Mouse (Mus musculus): ENCODE measurements at regions not wholly inside any gene's neighbourhood (a gene's known extent, or its start where the extent isn't known, plus 50 kb on each side); places are given as distances from the start of the nearest gene placed in this dataset.
"Not testable (repeated sequence)": the region's sequence is repeated elsewhere in the genome, so short reads cannot be mapped to it uniquely, and the experiment has no call there.

- not testable (repeated sequence) for H3K9me3 ChIP-seq (replicated peaks)
Measured at GRCm38 (mm10) chr2:53479051-53479450, 287.5 kb downstream of the Arl6ip6 start.

GRCm38 (mm10) chr2:53488301-53488700, 296.8 kb downstream of the Arl6ip6 start:
- 76% methylated on average over 1 of the region's 1 CpGs for WGBS
- Histone ChIP-seq H3K9me3 (replicated peaks) (no peaks in the 10 kb centered on the region), H3K4me2 (no peak overlapping the region), H3K9ac (replicated peaks) (no peak overlapping the region), H3K4me3 (replicated peaks) (no peak overlapping the region), H3K27me3 (replicated peaks) (no peaks in the 10 kb centered on the region), H3K36me3 (no peaks in the 10 kb centered on the region), H3K27ac (replicated peaks) (no peak overlapping the region), H3K4me1 (no peaks in the 10 kb centered on the region)
- no peak for ATAC-seq (ENCODE audit: low FRiP score)

More at GRCm38 (mm10) chr2:53479051-53479450, 287.5 kb downstream of the Arl6ip6 start:
- H3K4me1 ChIP-seq; H3K27me3 ChIP-seq (replicated peaks); H3K27ac ChIP-seq (replicated peaks); H3K36me3 ChIP-seq; H3K4me2 ChIP-seq; H3K4me3 ChIP-seq (replicated peaks); ATAC-seq (ENCODE audit: low FRiP score); H3K9ac ChIP-seq (replicated peaks): not testable (repeated sequence)
- whole genome bisulfite sequencing: 87% methylated on average over 4 of the region's 4 CpGs

GRCm38 (mm10) chr2:53490805-53491585, 299.5 kb downstream of the Arl6ip6 start:
- Histone ChIP-seq H3K27ac (replicated peaks) (no peak overlapping the region), H3K9ac (replicated peaks) (no peak overlapping the region), H3K4me2 (no peak overlapping the region), H3K4me3 (replicated peaks) (no peak overlapping the region), H3K9me3 (replicated peaks) (no peaks in the 10 kb centered on the region), H3K4me1 (no peaks in the 10 kb centered on the region), H3K27me3 (replicated peaks) (no peaks in the 10 kb centered on the region), H3K36me3 (no peaks in the 10 kb centered on the region)
- ATAC-seq (ENCODE audit: low FRiP score): peak; percentile 47; the same call in 1 of the 2 replicates
- 31% methylated on average over 4 of the region's 4 CpGs for WGBS

- Histone ChIP-seq H3K27ac (replicated peaks) (no peak overlapping the region), H3K4me3 (replicated peaks) (no peak overlapping the region), H3K9me3 (replicated peaks) (no peaks in the 10 kb centered on the region), H3K27me3 (replicated peaks) (no peaks in the 10 kb centered on the region), H3K36me3 (no peaks in the 10 kb centered on the region), H3K4me2 (no peak overlapping the region), H3K4me1 (no peaks in the 10 kb centered on the region), H3K9ac (replicated peaks) (no peak overlapping the region)
- ATAC-seq (ENCODE audit: low FRiP score): no peak
- WGBS: 65% methylated on average over 2 of the region's 2 CpGs
Measured at GRCm38 (mm10) chr2:53492788-53493187, 301.3 kb downstream of the Arl6ip6 start.

- Histone ChIP-seq H3K4me3 (replicated peaks) (peak overlapping the region; percentile 23; the same call in 1 of the 2 replicates), H3K27ac (replicated peaks) (peak overlapping the region; percentile 23), H3K27me3 (replicated peaks) (no peaks in the 10 kb centered on the region), H3K36me3 (no peaks in the 10 kb centered on the region), H3K9me3 (replicated peaks) (no peaks in the 10 kb centered on the region), H3K4me2 (peak overlapping the region; percentile 48), H3K4me1 (peaks cover 6% of the 10 kb centered on the region; the same call in 1 of the 2 replicates), H3K9ac (replicated peaks) (no peak overlapping the region)
- WGBS: 31% methylated on average over 14 of the region's 14 CpGs
- peak; percentile 89 for ATAC-seq (ENCODE audit: low FRiP score)
Measured at GRCm38 (mm10) chr2:53501657-53502274, 310.2 kb downstream of the Arl6ip6 start.

GRCm38 (mm10) chr2:53502275-53502667, 310.7 kb downstream of the Arl6ip6 start:
- WGBS: 53% methylated on average over 4 of the region's 4 CpGs
- ATAC-seq (ENCODE audit: low FRiP score): peak; percentile 45; the same call in 1 of the 2 replicates
- Histone ChIP-seq H3K27ac (replicated peaks) (no peak overlapping the region), H3K9ac (replicated peaks) (no peak overlapping the region), H3K4me3 (replicated peaks) (no peak overlapping the region), H3K36me3 (no peaks in the 10 kb centered on the region), H3K4me2 (no peak overlapping the region; the same call in 1 of the 2 replicates), H3K9me3 (replicated peaks) (no peaks in the 10 kb centered on the region), H3K27me3 (replicated peaks) (no peaks in the 10 kb centered on the region), H3K4me1 (peaks cover 6% of the 10 kb centered on the region; the same call in 1 of the 2 replicates)

GRCm38 (mm10) chr2:53542097-53542496, 350.6 kb downstream of the Arl6ip6 start:
- Histone ChIP-seq H3K36me3 (no peaks in the 10 kb centered on the region), H3K27ac (replicated peaks) (no peak overlapping the region), H3K9ac (replicated peaks) (no peak overlapping the region), H3K9me3 (replicated peaks) (0 out of 2 replicates have a peak, but pooled peaks cover 3% of the 10 kb centered on the region), H3K27me3 (replicated peaks) (no peaks in the 10 kb centered on the region), H3K4me1 (no peaks in the 10 kb centered on the region), H3K4me2 (no peak overlapping the region), H3K4me3 (replicated peaks) (no peak overlapping the region)
- WGBS: 92% methylated on average over 2 of the region's 2 CpGs
- ATAC-seq (ENCODE audit: low FRiP score): no peak

GRCm38 (mm10) chr2:53574007-53574406, 382.5 kb downstream of the Arl6ip6 start:
- Histone ChIP-seq H3K9me3 (replicated peaks) (no peaks in the 10 kb centered on the region), H3K36me3 (no peaks in the 10 kb centered on the region), H3K4me3 (replicated peaks) (no peak overlapping the region), H3K27ac (replicated peaks) (no peak overlapping the region), H3K27me3 (replicated peaks) (no peaks in the 10 kb centered on the region), H3K4me2 (no peak overlapping the region), H3K4me1 (no peaks in the 10 kb centered on the region), H3K9ac (replicated peaks) (no peak overlapping the region)
- no peak for ATAC-seq (ENCODE audit: low FRiP score)
- 46% methylated on average over 1 of the region's 1 CpGs for WGBS

GRCm38 (mm10) chr2:53605829-53606228, 414.3 kb downstream of the Arl6ip6 start:
- no peak for ATAC-seq (ENCODE audit: low FRiP score)
- WGBS: 61% methylated on average over 2 of the region's 2 CpGs
- Histone ChIP-seq H3K27ac (replicated peaks) (no peak overlapping the region), H3K27me3 (replicated peaks) (no peaks in the 10 kb centered on the region), H3K9me3 (replicated peaks) (no peaks in the 10 kb centered on the region), H3K4me1 (no peaks in the 10 kb centered on the region), H3K4me3 (replicated peaks) (no peak overlapping the region), H3K36me3 (no peaks in the 10 kb centered on the region), H3K4me2 (no peak overlapping the region), H3K9ac (replicated peaks) (no peak overlapping the region)

GRCm38 (mm10) chr2:53619681-53620080, 428.2 kb downstream of the Arl6ip6 start:
- H3K4me1 ChIP-seq: no peaks in the 10 kb centered on the region
- H3K9ac ChIP-seq (replicated peaks): no peak overlapping the region
- no peak overlapping the region for H3K27ac ChIP-seq (replicated peaks)
- H3K9me3 ChIP-seq (replicated peaks): no peaks in the 10 kb centered on the region
- ATAC-seq (ENCODE audit: low FRiP score): no peak
- no peak overlapping the region for H3K4me3 ChIP-seq (replicated peaks)
- 84% methylated on average over 3 of the region's 3 CpGs for WGBS
- no peak overlapping the region for H3K4me2 ChIP-seq
- no peaks in the 10 kb centered on the region for H3K36me3 ChIP-seq
- H3K27me3 ChIP-seq (replicated peaks): no peaks in the 10 kb centered on the region

GRCm38 (mm10) chr2:53632816-53633474, 441.4 kb downstream of the Arl6ip6 start:
- H3K4me3 ChIP-seq (replicated peaks); H3K36me3 ChIP-seq; H3K4me1 ChIP-seq; H3K4me2 ChIP-seq; H3K27me3 ChIP-seq (replicated peaks); H3K9ac ChIP-seq (replicated peaks); ATAC-seq (ENCODE audit: low FRiP score); H3K9me3 ChIP-seq (replicated peaks); H3K27ac ChIP-seq (replicated peaks): not testable (repeated sequence)
- 82% methylated on average over 19 of the region's 19 CpGs for WGBS
